30 mouse cellular contexts compared by ENCODE assay signal in the genomic region with DNA sequence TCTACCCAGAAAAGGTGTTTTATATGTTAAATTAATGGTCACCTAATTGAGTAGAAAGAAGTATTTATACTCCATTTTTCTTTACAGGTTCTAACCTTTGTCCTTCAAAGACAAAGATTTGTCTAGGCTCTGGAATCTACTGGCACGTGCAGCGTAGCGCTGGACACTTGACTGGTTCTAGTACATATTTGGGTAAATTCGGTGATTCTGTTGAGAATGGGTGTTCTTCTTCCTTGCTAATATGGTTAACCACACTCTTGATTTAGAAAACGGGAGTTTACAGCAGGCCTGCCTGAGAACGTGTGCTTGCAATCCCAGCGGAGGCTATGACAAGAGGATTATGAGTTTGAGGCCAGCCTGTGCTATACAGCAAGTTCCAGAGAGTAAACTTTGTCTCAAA.
"Had no signal": no experiment of that assay in that cellular context is flagged by ENCODE, and none has a peak within 500 bp of the region (broad histone marks: within the 10 kb centered on the region; RNA-seq: fewer than 3 reads in every experiment).

No protein-coding gene starts in this region.

- H3K9me3 ChIP-seq: limb, embryonic 10.5 days; limb, embryonic 12.5 days; limb, embryonic 13.5 days; limb, embryonic 15.5 days; liver, embryonic 12.5 days; liver, embryonic 13.5 days; liver, embryonic 15.5 days; lung, embryonic 15.5 days; megakaryocyte, embryonic 14.5 days; midbrain, embryonic 10.5 days; midbrain, embryonic 12.5 days; midbrain, embryonic 13.5 days; midbrain, embryonic 15.5 days; neural tube, embryonic 12.5 days had no signal

- H3K36me3 ChIP-seq: limb, embryonic 10.5 days; limb, embryonic 12.5 days; limb, embryonic 13.5 days; limb, embryonic 15.5 days; liver, embryonic 12.5 days; liver, embryonic 13.5 days; liver, embryonic 15.5 days; lung, embryonic 15.5 days; midbrain, embryonic 10.5 days; midbrain, embryonic 12.5 days; midbrain, embryonic 13.5 days; midbrain, embryonic 15.5 days; neural tube, embryonic 12.5 days had no signal

- H3K27me3 ChIP-seq: limb, embryonic 12.5 days; limb, embryonic 13.5 days; limb, embryonic 15.5 days; liver, embryonic 12.5 days; liver, embryonic 13.5 days; liver, embryonic 15.5 days; lung, embryonic 15.5 days; megakaryocyte, embryonic 14.5 days; midbrain, embryonic 12.5 days; midbrain, embryonic 13.5 days; midbrain, embryonic 15.5 days; neural tube, embryonic 12.5 days had no signal

- H3K4me3 ChIP-seq: limb, embryonic 10.5 days; limb, embryonic 12.5 days; limb, embryonic 13.5 days; limb, embryonic 15.5 days; liver, embryonic 12.5 days; liver, embryonic 13.5 days; liver, embryonic 15.5 days; lung, embryonic 15.5 days; megakaryocyte, embryonic 14.5 days; midbrain, embryonic 10.5 days; midbrain, embryonic 12.5 days; midbrain, embryonic 13.5 days; midbrain, embryonic 15.5 days; myocyte; neural tube, embryonic 12.5 days had no signal

- H3K4me2 ChIP-seq: limb, embryonic 12.5 days; limb, embryonic 13.5 days; limb, embryonic 15.5 days; liver, embryonic 11.5 days; liver, embryonic 12.5 days; liver, embryonic 13.5 days; liver, embryonic 15.5 days; lung, embryonic 14.5 days; lung, embryonic 15.5 days; midbrain, embryonic 11.5 days; midbrain, embryonic 12.5 days; midbrain, embryonic 13.5 days; midbrain, embryonic 15.5 days; neural tube, embryonic 12.5 days had no signal

- DNase-seq: left cerebral cortex, postnatal 4 days; liver; liver, embryonic 13.5 days; liver, postnatal 0 days; lung, adult 18-20 months; lung, adult 2 months; lung, embryonic 14.5 days; lung, postnatal 10 days; lung, postnatal 14 days; lung, postnatal 36 days; lung, postnatal 4 days; midbrain, embryonic 14.5 days had no signal

- H3K27ac ChIP-seq: limb, embryonic 10.5 days; limb, embryonic 12.5 days; limb, embryonic 13.5 days; limb, embryonic 15.5 days; liver, embryonic 12.5 days; liver, embryonic 13.5 days; liver, embryonic 14.5 days; liver, embryonic 15.5 days; lung, embryonic 15.5 days; macrophage; midbrain, embryonic 10.5 days; midbrain, embryonic 12.5 days; midbrain, embryonic 13.5 days; midbrain, embryonic 15.5 days; neural tube, embryonic 12.5 days had no signal

- H3K4me1 ChIP-seq: liver, embryonic 12.5 days; liver, embryonic 13.5 days; liver, embryonic 15.5 days had no signal

- H3K9ac ChIP-seq: limb, embryonic 12.5 days; limb, embryonic 13.5 days; limb, embryonic 15.5 days; liver, embryonic 12.5 days; liver, embryonic 13.5 days; liver, embryonic 14.5 days; liver, embryonic 15.5 days; liver, postnatal 0 days; lung, embryonic 14.5 days; lung, embryonic 15.5 days; midbrain, embryonic 12.5 days; midbrain, embryonic 13.5 days; midbrain, embryonic 15.5 days; neural tube, embryonic 12.5 days had no signal
